28 mouse cellular contexts compared by ENCODE assay signal in genomic region chr1:178836998-178837397, GRCm38 (mm10).
"Had no signal": no experiment of that assay in that cellular context is flagged by ENCODE, and none has a peak within 500 bp of the region (broad histone marks: within the 10 kb centered on the region; RNA-seq: fewer than 3 reads in every experiment).

No protein-coding gene starts in this region.

- H3K9me3 ChIP-seq: embryonic facial prominence, embryonic 10.5 days; embryonic facial prominence, embryonic 12.5 days; embryonic facial prominence, embryonic 13.5 days; embryonic facial prominence, embryonic 15.5 days; forebrain, embryonic 10.5 days; forebrain, embryonic 13.5 days; heart, embryonic 10.5 days; heart, embryonic 12.5 days; heart, embryonic 13.5 days had no signal

- ATAC-seq: forebrain, embryonic 13.5 days had no signal

- H3K27ac ChIP-seq: embryonic facial prominence, embryonic 10.5 days; embryonic facial prominence, embryonic 12.5 days; embryonic facial prominence, embryonic 13.5 days; embryonic facial prominence, embryonic 15.5 days; forebrain, embryonic 10.5 days; forebrain, embryonic 13.5 days; gastrocnemius, adult 2 months; heart, adult 2 months; heart, embryonic 10.5 days; heart, embryonic 13.5 days had no signal

- H3K9ac ChIP-seq: embryonic facial prominence, embryonic 12.5 days; embryonic facial prominence, embryonic 13.5 days; embryonic facial prominence, embryonic 15.5 days; forebrain, embryonic 13.5 days; heart, embryonic 12.5 days; heart, embryonic 13.5 days had no signal

- H3K4me1 ChIP-seq: embryonic facial prominence, embryonic 12.5 days; embryonic facial prominence, embryonic 15.5 days; forebrain, embryonic 10.5 days had no signal

- H3K4me2 ChIP-seq: embryonic facial prominence, embryonic 12.5 days; embryonic facial prominence, embryonic 13.5 days; embryonic facial prominence, embryonic 15.5 days; forebrain, embryonic 13.5 days; heart, embryonic 11.5 days; heart, embryonic 12.5 days; heart, embryonic 13.5 days had no signal

- DNase-seq: cerebellum, adult 18-20 months; cerebellum, adult 2 months; cerebellum, adult 8-10 months; cerebellum, adult 9-10 months; cerebellum, adult 9-11 months; cerebellum, postnatal 10 days; cerebellum, postnatal 14 days; cerebellum, postnatal 25 days; cerebellum, postnatal 36 days; embryo, embryonic 11 days; gastrocnemius, adult 2 months; gastrocnemius, postnatal 10 days; gastrocnemius, postnatal 14 days; gastrocnemius, postnatal 25 days; gastrocnemius, postnatal 36 days; heart, adult 18-20 months; heart, adult 2 months had no signal

- H3K27me3 ChIP-seq: embryonic facial prominence, embryonic 12.5 days; embryonic facial prominence, embryonic 13.5 days; embryonic facial prominence, embryonic 15.5 days; forebrain, embryonic 13.5 days; heart, embryonic 12.5 days; heart, embryonic 13.5 days had no signal

- H3K36me3 ChIP-seq: embryonic facial prominence, embryonic 10.5 days; embryonic facial prominence, embryonic 12.5 days; embryonic facial prominence, embryonic 13.5 days; embryonic facial prominence, embryonic 15.5 days; forebrain, embryonic 10.5 days; heart, embryonic 10.5 days; heart, embryonic 12.5 days; heart, embryonic 13.5 days had no signal

- H3K4me3 ChIP-seq: embryonic facial prominence, embryonic 10.5 days; embryonic facial prominence, embryonic 12.5 days; embryonic facial prominence, embryonic 13.5 days; embryonic facial prominence, embryonic 15.5 days; erythroblast, embryonic 14.5 days; forebrain, embryonic 10.5 days; forebrain, embryonic 13.5 days; gastrocnemius, adult 2 months; heart, adult 2 months; heart, embryonic 10.5 days; heart, embryonic 12.5 days; heart, embryonic 13.5 days had no signal
